ENCODE assay signal across 9 mouse cellular contexts in the genomic region with DNA sequence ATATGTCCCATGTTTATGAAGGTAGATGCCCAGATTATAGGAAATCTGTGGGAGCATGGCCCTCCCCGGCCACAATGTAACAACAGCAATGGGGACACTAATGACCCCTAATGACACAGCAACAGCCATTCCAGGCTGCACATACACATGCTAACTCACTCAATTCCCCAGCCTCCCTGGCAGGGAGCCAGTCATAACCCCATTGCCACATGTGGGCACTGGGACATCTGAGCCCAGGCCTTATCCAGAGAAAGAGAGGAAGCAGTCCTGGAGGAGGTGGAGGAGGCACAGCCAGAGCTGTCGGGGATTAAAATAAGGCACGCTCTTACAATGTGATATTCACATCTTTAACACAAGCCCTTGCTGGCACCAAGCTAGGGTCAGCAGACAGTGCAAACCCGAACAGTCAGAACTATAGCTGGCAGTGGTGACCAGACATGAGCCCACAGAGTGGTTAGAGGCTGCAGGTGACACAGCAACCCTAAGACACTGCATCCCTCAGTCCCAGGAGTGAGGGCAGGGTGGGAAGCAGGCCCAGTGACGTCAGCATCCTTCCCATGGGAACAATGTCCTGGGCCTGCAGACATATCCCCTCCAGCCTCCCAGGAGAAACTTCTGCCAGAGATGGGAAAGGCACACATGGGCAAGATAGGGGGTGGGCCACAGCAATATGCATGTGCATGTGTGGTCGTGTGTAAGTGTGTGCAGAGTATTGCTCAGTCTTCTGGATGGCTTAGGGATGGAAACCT. TPM values are rescaled to one million over a fixed set of nuclear protein-coding genes. Genes with fewer than 3 reads are reported as not detected.
DNase-seq lines count a peak whose midpoint lies in the region; ATAC-seq and TF ChIP-seq lines count a peak whose summit lies in the region.
"Had no signal": no experiment of that assay in that cellular context is flagged by ENCODE, and none has a peak within 500 bp of the region (broad histone marks: within the 10 kb centered on the region; RNA-seq: fewer than 3 reads in every experiment).

No protein-coding gene starts in this region.

- no peak for TF ChIP-seq CTCF in hindbrain, postnatal 0 days (IDR thresholded peaks at IDR 0.05; ENCODE audit: low read depth)

- peaks cover 97% of the 10 kb centered on the region for H3K4me1 ChIP-seq in liver, embryonic 13.5 days (replicated peaks)
- peaks cover 84% of the 10 kb centered on the region for H3K4me1 ChIP-seq in embryonic facial prominence, embryonic 10.5 days
- H3K4me1 ChIP-seq in hindbrain, postnatal 0 days (ENCODE audit: insufficient read depth, low read length), result peaks cover 30% of the 10 kb centered on the region; the same call in 1 of the 2 replicates
- no peaks in the 10 kb centered on the region for H3K4me1 ChIP-seq in midbrain, embryonic 14.5 days (ENCODE audit: control insufficient read depth, insufficient read depth, low read length)

- H3K27me3 ChIP-seq in liver, embryonic 13.5 days, result no peaks in the 10 kb centered on the region
- no peaks in the 10 kb centered on the region for H3K27me3 ChIP-seq in embryonic facial prominence, embryonic 10.5 days (replicated peaks; ENCODE audit: low read depth, poor library complexity, severe bottlenecking)
- H3K27me3 ChIP-seq in hindbrain, postnatal 0 days (ENCODE audit: insufficient read depth, low read length), result no peaks in the 10 kb centered on the region
- H3K27me3 ChIP-seq in midbrain, embryonic 14.5 days (ENCODE audit: control insufficient read depth, insufficient read depth, low read length), result no peaks in the 10 kb centered on the region

- H3K9me3 ChIP-seq in liver, embryonic 13.5 days (replicated peaks), result no peaks in the 10 kb centered on the region
- H3K9me3 ChIP-seq in embryonic facial prominence, embryonic 10.5 days, result no peaks in the 10 kb centered on the region
- no peaks in the 10 kb centered on the region for H3K9me3 ChIP-seq in hindbrain, postnatal 0 days (ENCODE audit: low read length)
- H3K9me3 ChIP-seq in midbrain, embryonic 14.5 days (ENCODE audit: control insufficient read depth, low read length), result no peaks in the 10 kb centered on the region

- ATAC-seq in liver, embryonic 13.5 days (ENCODE audit: low read depth), result no peak
- no peak for ATAC-seq in hindbrain, postnatal 0 days
- ATAC-seq in midbrain, embryonic 14.5 days (ENCODE audit: low FRiP score, low TSS enrichment), result no peak

- peak overlapping the region; percentile 34; the same call in 1 of the 2 replicates for H3K9ac ChIP-seq in liver, embryonic 13.5 days
- H3K9ac ChIP-seq in hindbrain, postnatal 0 days (replicated peaks; ENCODE audit: low read length), result no peak overlapping the region
- no peak overlapping the region for H3K9ac ChIP-seq in midbrain, embryonic 14.5 days (replicated peaks; ENCODE audit: low read length)

- peak overlapping the region; percentile 37; the same call in 1 of the 2 replicates for H3K27ac ChIP-seq in liver, embryonic 13.5 days
- H3K27ac ChIP-seq in embryonic facial prominence, embryonic 10.5 days (replicated peaks), result peak overlapping the region; percentile 79
- no peak overlapping the region for H3K27ac ChIP-seq in hindbrain, postnatal 0 days
- H3K27ac ChIP-seq in midbrain, embryonic 14.5 days (replicated peaks; ENCODE audit: low read depth, low read length), result 0 out of 2 replicates have a peak overlapping the region, but pooled peaks have one; percentile 5

- H3K4me2 ChIP-seq in liver, embryonic 13.5 days, result no peak overlapping the region
- H3K4me2 ChIP-seq in hindbrain, postnatal 0 days (ENCODE audit: low read depth, low read length), result no peak overlapping the region
- no peak overlapping the region for H3K4me2 ChIP-seq in midbrain, embryonic 14.5 days (ENCODE audit: low read length)

- no peak for DNase-seq in liver, embryonic 13.5 days
- no peak for DNase-seq in liver
- DNase-seq in embryonic facial prominence, embryonic 10.5 days (ENCODE audit: low spot score), result no peak
- peak; percentile 28 for DNase-seq in hindbrain, postnatal 0 days (ENCODE audit: low spot score)
- DNase-seq in midbrain, embryonic 14.5 days, result peak; percentile 35
- no peak for DNase-seq in embryo, embryonic 11 days
- DNase-seq in cerebellum, postnatal 36 days, result no peak
- DNase-seq in left cerebral cortex, adult 11 months (ENCODE audit: low spot score), result no peak

- 81% methylated on average over 6 of the region's 6 CpGs for WGBS in liver, embryonic 13.5 days (ENCODE audit: insufficient replicate concordance)
- 72% methylated on average over 6 of the region's 6 CpGs for WGBS in embryonic facial prominence, embryonic 10.5 days
- WGBS in hindbrain, postnatal 0 days, result 39% methylated on average over 6 of the region's 6 CpGs
- WGBS in midbrain, embryonic 14.5 days, result 58% methylated on average over 6 of the region's 6 CpGs

- peaks cover 8% of the 10 kb centered on the region; the same call in 1 of the 2 replicates for H3K36me3 ChIP-seq in liver, embryonic 13.5 days
- H3K36me3 ChIP-seq in embryonic facial prominence, embryonic 10.5 days (replicated peaks), result peaks cover 5% of the 10 kb centered on the region; the same call in 1 of the 2 replicates
- H3K36me3 ChIP-seq in hindbrain, postnatal 0 days (ENCODE audit: insufficient read depth, low read length), result no peaks in the 10 kb centered on the region
- H3K36me3 ChIP-seq in midbrain, embryonic 14.5 days (ENCODE audit: control insufficient read depth, insufficient read depth, low read length), result no peaks in the 10 kb centered on the region

- H3K4me3 ChIP-seq in liver, embryonic 13.5 days (replicated peaks), result no peak overlapping the region
- H3K4me3 ChIP-seq in embryonic facial prominence, embryonic 10.5 days, result no peak overlapping the region
- H3K4me3 ChIP-seq in hindbrain, postnatal 0 days (ENCODE audit: low read length), result no peak overlapping the region
- H3K4me3 ChIP-seq in midbrain, embryonic 14.5 days (replicated peaks; ENCODE audit: low read depth, low read length), result no peak overlapping the region

RNA-seq across cellular contexts. Expression of gene Samd4b, which starts 11.1 kb away (rescaled TPM):
- polyA plus RNA-seq in liver, embryonic 13.5 days (2015; fragmentation: Nextera tagmentation; extraction: Ambion mirVana), result 4.1 and 5.8 TPM in 2 replicates
- 36.0 and 38.9 TPM in 2 replicates for polyA plus RNA-seq in embryonic facial prominence, embryonic 10.5 days (2016; fragmentation: Nextera tagmentation; extraction: Ambion mirVana)
- 58.8 and 60.5 TPM in 2 replicates for total RNA-seq in hindbrain, postnatal 0 days (2014; rRNA removed)
- polyA plus RNA-seq in hindbrain, postnatal 0 days (2015; fragmentation: Nextera tagmentation; extraction: Ambion mirVana), result 17.7 and 19.7 TPM in 2 replicates
- polyA plus RNA-seq in midbrain, embryonic 14.5 days (2014; fragmentation: Nextera tagmentation; extraction: Ambion mirVana), result 27.2 and 29.5 TPM in 2 replicates

RNA-seq across cellular contexts. Expression of gene Pak4, which starts 11.1 kb away (rescaled TPM):
- polyA plus RNA-seq in liver, embryonic 13.5 days (2015; fragmentation: Nextera tagmentation; extraction: Ambion mirVana), result 16.2 and 18.5 TPM in 2 replicates
- 70.1 and 75.8 TPM in 2 replicates for polyA plus RNA-seq in embryonic facial prominence, embryonic 10.5 days (2016; fragmentation: Nextera tagmentation; extraction: Ambion mirVana)
- total RNA-seq in hindbrain, postnatal 0 days (2014; rRNA removed), result 14.8 and 20.3 TPM in 2 replicates
- 13.2 and 14.0 TPM in 2 replicates for polyA plus RNA-seq in hindbrain, postnatal 0 days (2015; fragmentation: Nextera tagmentation; extraction: Ambion mirVana)
- polyA plus RNA-seq in midbrain, embryonic 14.5 days (2014; fragmentation: Nextera tagmentation; extraction: Ambion mirVana), result 12.3 and 15.6 TPM in 2 replicates

RNA-seq across cellular contexts. Expression of gene Nccrp1, which starts 39.8 kb away (rescaled TPM):
- not detected in 2 replicates for polyA plus RNA-seq in liver, embryonic 13.5 days (2015; fragmentation: Nextera tagmentation; extraction: Ambion mirVana)
- polyA plus RNA-seq in embryonic facial prominence, embryonic 10.5 days (2016; fragmentation: Nextera tagmentation; extraction: Ambion mirVana), result 0.10 TPM in 1 of 2 replicates, not detected in the other
- total RNA-seq in hindbrain, postnatal 0 days (2014; rRNA removed), result not detected in 2 replicates
- 0.34 TPM in 2 replicates for polyA plus RNA-seq in hindbrain, postnatal 0 days (2015; fragmentation: Nextera tagmentation; extraction: Ambion mirVana)
- 0.13 TPM in 1 of 2 replicates, not detected in the other for polyA plus RNA-seq in midbrain, embryonic 14.5 days (2014; fragmentation: Nextera tagmentation; extraction: Ambion mirVana)

RNA-seq across cellular contexts. Expression of gene Acp7, which starts 44.3 kb away (rescaled TPM):
- not detected in 2 replicates for polyA plus RNA-seq in liver, embryonic 13.5 days (2015; fragmentation: Nextera tagmentation; extraction: Ambion mirVana)
- polyA plus RNA-seq in embryonic facial prominence, embryonic 10.5 days (2016; fragmentation: Nextera tagmentation; extraction: Ambion mirVana), result not detected in 2 replicates
- total RNA-seq in hindbrain, postnatal 0 days (2014; rRNA removed), result 0.25 and 1.2 TPM in 2 replicates
- 0.28 and 0.56 TPM in 2 replicates for polyA plus RNA-seq in hindbrain, postnatal 0 days (2015; fragmentation: Nextera tagmentation; extraction: Ambion mirVana)
- not detected in 2 replicates for polyA plus RNA-seq in midbrain, embryonic 14.5 days (2014; fragmentation: Nextera tagmentation; extraction: Ambion mirVana)
- polyA plus RNA-seq: neural tube, embryonic 11.5 days had no signal

RNA-seq across cellular contexts. Expression of gene Sycn, which starts 46.2 kb away (rescaled TPM):
- not detected in 2 replicates for polyA plus RNA-seq in liver, embryonic 13.5 days (2015; fragmentation: Nextera tagmentation; extraction: Ambion mirVana)
- not detected in 2 replicates for polyA plus RNA-seq in embryonic facial prominence, embryonic 10.5 days (2016; fragmentation: Nextera tagmentation; extraction: Ambion mirVana)
- not detected in 2 replicates for total RNA-seq in hindbrain, postnatal 0 days (2014; rRNA removed)
- polyA plus RNA-seq in hindbrain, postnatal 0 days (2015; fragmentation: Nextera tagmentation; extraction: Ambion mirVana), result not detected in 2 replicates
- not detected in 2 replicates for polyA plus RNA-seq in midbrain, embryonic 14.5 days (2014; fragmentation: Nextera tagmentation; extraction: Ambion mirVana)
- polyA plus RNA-seq: neural tube, embryonic 11.5 days had no signal

Comparison
In these comparisons a context has a peak if more than half of its experiments do, and no peak if none do; other contexts are left out.
1. DNase-seq: peak in hindbrain, postnatal 0 days (single experiment) and midbrain, embryonic 14.5 days (single experiment); none in liver, embryonic 13.5 days (single experiment), liver (single experiment), embryonic facial prominence, embryonic 10.5 days (single experiment), embryo, embryonic 11 days (single experiment), cerebellum, postnatal 36 days (0 of 2) and left cerebral cortex, adult 11 months (single experiment).